Mouse (Mus musculus): ENCODE measurements around the gene Olfr53. TPM values are rescaled to one million over a fixed set of nuclear protein-coding genes. Genes with fewer than 3 reads are reported as not detected.
"Not testable (repeated sequence)": the region's sequence is repeated elsewhere in the genome, so short reads cannot be mapped to it uniquely, and the experiment has no call there.

Gene Olfr53
- polyA plus RNA-seq (2017; shearing (Covaris generic)): not detected

DNA sequence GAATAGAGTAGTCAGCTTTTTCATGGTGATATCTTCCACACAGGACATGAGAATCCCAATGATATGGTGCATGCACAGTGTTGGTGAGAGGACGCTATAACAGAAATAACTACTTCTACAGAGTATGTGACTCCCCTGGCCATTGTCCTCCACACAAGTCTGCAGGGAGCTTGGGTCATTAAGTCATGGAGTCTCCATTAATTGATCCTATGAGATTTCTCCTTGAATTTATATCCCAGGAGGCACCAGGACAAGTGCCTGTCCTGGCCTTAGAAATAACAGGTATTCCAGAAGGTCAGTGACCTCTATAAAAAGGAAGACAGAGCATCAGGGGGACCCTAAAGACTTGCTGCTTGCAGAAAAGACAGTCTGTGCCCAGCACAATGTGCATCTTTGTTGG is at the start of gene Olfr53:
Olfr53 (plus strand) TSS at position 301 of the 400 bp plus-strand sequence.
- ATAC-seq: no peak

- not testable (repeated sequence) for ATAC-seq
Measured at GRCm38 (mm10) chr7:140600969-140601368, 45.3 kb upstream of the Olfr53 start, which contains the start of gene Olfr46. TSS of gene Olfr46 (plus strand) at chr7:140601269.

DNA sequence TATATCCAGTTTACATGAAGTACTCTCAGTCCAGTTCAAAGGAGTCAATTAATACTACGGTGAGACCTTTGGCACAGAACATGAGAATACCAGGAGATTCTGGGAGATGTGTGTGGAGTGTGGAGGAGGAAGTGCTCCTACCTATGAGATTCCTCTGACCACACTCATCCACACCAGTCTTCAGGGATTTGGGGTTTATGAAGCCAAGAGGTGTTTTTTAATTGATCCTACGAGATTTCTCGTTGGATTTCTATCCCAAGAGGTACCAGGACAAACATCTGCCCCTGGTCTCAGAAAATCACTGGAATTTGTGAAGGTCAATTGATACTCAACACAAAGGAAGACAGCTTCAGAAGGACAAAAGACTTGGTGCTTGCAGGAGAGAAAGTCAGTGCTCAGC is 17.6 kb upstream of the Olfr53 start, which contains the start of gene Olfr61:
Olfr61 (plus strand) TSS at position 301 of the 400 bp plus-strand sequence.
- not testable (repeated sequence) for ATAC-seq

DNA sequence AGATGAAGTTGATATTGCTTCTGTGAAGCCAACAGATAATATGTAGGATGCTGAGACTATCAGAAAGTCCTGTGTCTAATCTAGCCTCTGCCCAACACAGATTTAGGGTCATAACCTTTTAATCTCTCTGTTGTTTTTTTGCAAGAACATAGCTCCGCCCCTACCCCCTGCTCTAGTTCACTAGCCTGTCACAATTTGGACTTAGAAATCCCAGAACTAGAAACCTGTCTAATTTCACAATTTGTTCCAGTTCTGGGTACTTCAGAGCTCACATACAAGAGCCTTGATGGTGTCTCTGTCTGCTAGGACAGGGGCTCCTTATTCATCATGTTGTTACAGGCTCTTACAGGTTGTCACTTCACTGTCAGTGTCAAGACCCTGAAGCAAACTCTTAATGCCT is 15.7 kb upstream of the Olfr53 start:
- no peak for ATAC-seq

DNA sequence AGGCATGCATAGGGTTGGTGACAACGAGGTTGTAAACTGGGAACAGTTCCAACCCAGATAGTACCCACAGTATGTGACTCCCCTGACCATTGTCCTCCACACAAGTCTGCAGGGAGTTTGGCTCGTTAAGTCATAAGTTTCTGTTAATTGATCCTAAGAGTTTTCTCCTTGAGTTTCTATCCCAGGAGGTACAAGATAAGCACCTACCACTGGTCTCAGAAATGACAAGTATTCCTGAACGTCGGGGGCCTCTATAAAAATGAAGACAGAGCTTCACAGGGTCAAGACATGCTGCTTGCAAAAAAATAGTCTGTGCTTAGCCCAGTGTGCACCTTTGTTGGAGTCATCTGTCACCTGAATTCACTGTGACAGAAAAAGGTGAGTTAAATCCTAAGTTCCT is 13.4 kb downstream of the Olfr53 start, which contains the start of gene Olfr539:
Olfr539 (plus strand) TSS at position 301 of the 400 bp plus-strand sequence.
- ATAC-seq: no peak

DNA sequence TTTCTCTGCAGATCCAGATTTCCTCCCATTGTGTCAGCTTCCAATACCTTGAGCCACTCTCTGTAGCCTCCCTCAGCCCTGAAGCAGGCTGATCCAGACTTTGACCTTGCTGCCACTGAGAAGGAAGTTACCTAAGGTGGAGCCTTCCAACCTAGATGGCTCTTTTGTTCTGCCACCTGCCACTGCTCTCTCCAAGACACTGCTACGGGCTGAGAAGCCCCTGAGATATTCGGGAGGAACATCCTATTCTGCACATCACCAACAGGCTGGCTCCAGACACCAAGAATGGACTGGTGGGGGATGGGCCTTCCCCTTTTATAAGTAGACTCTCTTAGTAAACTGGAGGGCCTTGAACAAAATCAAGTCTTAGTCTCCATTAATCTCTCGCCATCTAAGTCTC is 24.4 kb downstream of the Olfr53 start:
- not testable (repeated sequence) for ATAC-seq

GRCm38 (mm10) chr7:140675863-140676262 is 29.6 kb downstream of the Olfr53 start:
- no peak for ATAC-seq

- not testable (repeated sequence) for ATAC-seq
Measured at GRCm38 (mm10) chr7:140679591-140679990, 33.3 kb downstream of the Olfr53 start.

DNA sequence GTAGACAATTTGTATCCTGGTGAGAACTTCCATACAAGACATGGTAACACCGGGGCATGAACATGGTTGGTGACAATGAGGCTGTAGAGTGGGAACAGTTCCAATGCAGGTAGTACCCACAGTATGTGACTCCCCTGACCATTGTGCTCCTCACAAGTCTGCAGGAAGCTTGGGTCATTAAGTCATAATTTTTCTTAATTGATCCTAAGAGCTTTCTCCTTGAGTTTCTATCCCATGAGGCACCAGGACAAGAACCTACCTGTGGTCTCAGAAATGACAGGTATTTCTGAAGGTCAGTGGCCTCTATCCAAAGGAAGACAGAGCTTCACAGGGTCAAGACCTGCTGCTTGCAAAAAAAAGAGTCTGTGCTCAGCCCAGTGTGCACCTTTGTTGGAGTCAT is 35.4 kb downstream of the Olfr53 start, which contains the start of gene Olfr45:
Olfr45 (plus strand) TSS at position 301 of the 400 bp plus-strand sequence.
- ATAC-seq: no peak

DNA sequence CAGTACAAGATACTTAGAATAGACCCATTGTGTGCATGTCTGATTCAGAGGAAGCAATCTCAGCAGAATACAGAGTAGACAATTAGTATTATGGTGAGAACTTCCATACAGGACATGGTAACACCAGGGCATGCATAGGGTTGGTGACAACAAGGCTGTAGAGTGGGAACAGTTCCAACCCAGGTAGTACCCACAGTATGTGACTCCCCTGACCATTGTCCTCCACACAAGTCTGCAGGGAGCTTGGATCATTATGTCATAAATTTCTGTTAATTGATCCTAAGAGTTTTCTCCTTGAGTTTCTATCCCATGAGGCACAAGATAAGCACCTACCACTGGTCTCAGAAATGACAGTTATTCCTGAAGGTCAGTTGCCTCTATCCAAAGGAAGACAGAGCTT is 50.7 kb downstream of the Olfr53 start, which contains the start of gene Olfr541:
Olfr541 (plus strand) TSS at position 301 of the 400 bp plus-strand sequence.
- no peak for ATAC-seq

Other genes with a start within 250 kb of the Olfr53 start
- gene Olfr531, start 243.5 kb upstream of the Olfr53 start, polyA plus RNA-seq (2017; shearing (Covaris generic)): not detected
- gene Olfr532, start 224.8 kb upstream of the Olfr53 start, polyA plus RNA-seq (2017; shearing (Covaris generic)): not detected
- gene Olfr533, start 183.1 kb upstream of the Olfr53 start, polyA plus RNA-seq (2017; shearing (Covaris generic)): not detected
- gene Olfr535, start 162.2 kb upstream of the Olfr53 start, polyA plus RNA-seq (2017; shearing (Covaris generic)): not detected
- not detected for gene Olfr536, start 139.1 kb upstream of the Olfr53 start, polyA plus RNA-seq (2017; shearing (Covaris generic))
- not detected for gene Olfr538, start 78.6 kb upstream of the Olfr53 start, polyA plus RNA-seq (2017; shearing (Covaris generic))
- not detected for gene Olfr46, start 45.2 kb upstream of the Olfr53 start, polyA plus RNA-seq (2017; shearing (Covaris generic))
- not detected for gene Olfr61, start 17.5 kb upstream of the Olfr53 start, polyA plus RNA-seq (2017; shearing (Covaris generic))
- under 1 TPM in 1 of 2 experiments, not detected in 1; 0.06 TPM for gene Olfr539, start 13.5 kb downstream of the Olfr53 start, polyA plus RNA-seq (2017; shearing (Covaris generic))
- gene Olfr45, start 35.5 kb downstream of the Olfr53 start, polyA plus RNA-seq (2017; shearing (Covaris generic)): not detected
- not detected for gene Olfr541, start 50.8 kb downstream of the Olfr53 start, polyA plus RNA-seq (2017; shearing (Covaris generic))
- gene Cyp2e1, start 117.3 kb downstream of the Olfr53 start, polyA plus RNA-seq (2017; shearing (Covaris generic)): under 1 TPM in 1 of 2 experiments, not detected in 1; 0.28 TPM
- under 1 TPM in 1 of 2 experiments, not detected in 1; 0.51 TPM for gene Syce1, start 141.4 kb downstream of the Olfr53 start, polyA plus RNA-seq (2017; shearing (Covaris generic))
- under 1 TPM; 0.20 to 0.46 TPM for gene Zfp941, start 175.7 kb downstream of the Olfr53 start, polyA plus RNA-seq (2017; shearing (Covaris generic))
- not detected for gene Urah, start 188.6 kb downstream of the Olfr53 start, polyA plus RNA-seq (2017; shearing (Covaris generic))
- not detected for gene Scgb1c1, start 199.1 kb downstream of the Olfr53 start, polyA plus RNA-seq (2017; shearing (Covaris generic))
- gene Odf3, start 201.4 kb downstream of the Olfr53 start, polyA plus RNA-seq (2017; shearing (Covaris generic)): not detected
- not detected for gene Gm45785, start 209.9 kb downstream of the Olfr53 start, polyA plus RNA-seq (2017; shearing (Covaris generic))
- 10 to 100 TPM; 61.4 to 67.7 TPM for gene Ric8a, start 210.5 kb downstream of the Olfr53 start, polyA plus RNA-seq (2017; shearing (Covaris generic))
- gene Bet1l, start 211.1 kb downstream of the Olfr53 start, polyA plus RNA-seq (2017; shearing (Covaris generic)): 10 to 100 TPM; 42.8 to 60.4 TPM
- 100 to 1,000 TPM in 1 of 2 experiments, 10 to 100 TPM in 1; 94.9 to 150 TPM for gene Psmd13, start 235.5 kb downstream of the Olfr53 start, polyA plus RNA-seq (2017; shearing (Covaris generic))
- gene Sirt3, start 235.9 kb downstream of the Olfr53 start, polyA plus RNA-seq (2017; shearing (Covaris generic)): 10 to 100 TPM in 1 of 2 experiments, 1 to 10 TPM in 1; 9.4 to 12.6 TPM